Mouse (Mus musculus): ENCODE measurements around the gene Urgcp.

DNA sequence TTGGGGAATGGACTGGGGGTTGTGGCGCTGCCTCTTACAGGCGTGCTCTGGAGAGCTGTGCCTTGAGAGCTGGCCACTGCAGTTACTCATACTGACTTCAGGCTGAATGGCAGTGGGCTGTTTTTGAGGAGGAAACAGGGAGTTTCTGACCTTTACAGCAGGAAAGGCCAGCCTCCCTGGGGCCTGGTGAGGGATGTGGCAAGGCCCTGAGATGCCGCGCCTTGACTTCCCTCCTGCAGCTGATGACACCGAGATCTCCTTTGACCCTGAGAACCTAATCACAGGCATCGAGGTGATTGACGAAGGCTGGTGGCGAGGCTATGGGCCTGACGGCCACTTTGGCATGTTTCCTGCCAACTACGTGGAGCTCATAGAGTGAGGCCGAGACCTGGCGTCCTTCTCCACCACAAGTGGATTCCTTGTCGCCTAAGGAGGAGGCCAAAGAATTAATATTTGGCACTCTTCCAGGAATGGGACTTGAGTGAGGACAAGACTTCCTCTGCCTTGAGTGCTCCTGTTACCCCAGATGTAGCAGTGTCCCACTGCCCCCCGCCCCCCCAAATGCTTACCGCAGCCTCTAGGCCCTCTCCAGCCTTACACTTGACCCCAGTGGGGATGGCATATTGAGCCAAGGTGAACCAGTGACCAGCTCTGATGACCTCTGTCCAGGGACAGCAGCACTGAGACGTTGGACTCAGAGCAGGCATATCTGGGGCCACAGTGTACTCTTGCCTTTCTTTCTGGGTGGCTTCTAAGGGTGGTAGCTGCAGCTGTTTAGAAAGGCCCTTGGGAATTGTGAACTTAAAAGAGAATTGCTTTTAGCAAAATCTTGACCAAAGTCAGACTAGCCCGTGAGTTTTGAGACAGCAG lies 37.7 kb upstream of the Urgcp start:
- TF ChIP-seq CTCF (conservative IDR thresholded peaks at IDR 0.05; ENCODE audit: low read length) (no peak), NANOG (IDR thresholded peaks at IDR 0.05; ENCODE audit: borderline replicate concordance, low read length) (no peak), POU5F1 (IDR thresholded peaks at IDR 0.05; ENCODE audit: borderline replicate concordance, low read length) (no peak)

Data from E14TG2a.4 (cell line).